Mouse (Mus musculus) forebrain, postnatal 0 days (tissue): Measurements from ENCODE around the gene Gm10310. TPM values are rescaled to one million over a fixed set of nuclear protein-coding genes. Genes with fewer than 3 reads are reported as not detected.
"Not testable (repeated sequence)": the region's sequence is repeated elsewhere in the genome, so short reads cannot be mapped to it uniquely, and the experiment has no call there.

Experiments
- ATAC-seq: fragments of 200-750 bp; cut with Nextera tagmentation; 2 replicates; pipeline ENCODE4 v1.8.0; 2017; ENCODE audit warnings: mild to moderate bottlenecking, moderate library complexity
- DNase-seq: peaks from one replicate; pipeline ENCODE4 v3.0.0-alpha.2; 2015
- H3K27ac ChIP-seq: fragments of 300-500 bp; sonication (generic); 2 replicates; pipeline ENCODE4 v1.5.1; 2014; ENCODE audit warnings: low read depth, mild to moderate bottlenecking, antibody characterized with exemption, low read length, moderate library complexity, mixed read lengths
- H3K27me3 ChIP-seq: fragments of 300-500 bp; sonication (generic); 2 replicates; pipeline ENCODE4 v1.6.1; 2014; ENCODE audit warnings: mild to moderate bottlenecking, low read length, mixed read lengths; ENCODE audit not compliant: insufficient read depth
- H3K36me3 ChIP-seq: fragments of 300-500 bp; sonication (generic); 2 replicates; pipeline ENCODE4 v1.6.1; 2014; ENCODE audit warnings: mild to moderate bottlenecking, moderate library complexity; ENCODE audit not compliant: insufficient read depth
- H3K4me1 ChIP-seq: fragments of 300-500 bp; sonication (generic); 2 replicates; pipeline ENCODE4 v1.6.1; 2014; ENCODE audit warnings: antibody characterized with exemption; ENCODE audit not compliant: insufficient read depth
- H3K4me2 ChIP-seq: fragments of 300-500 bp; sonication (generic); 2 replicates; pipeline ENCODE4 v1.6.1; 2014; ENCODE audit warnings: low read depth, mild to moderate bottlenecking, moderate library complexity
- H3K4me3 ChIP-seq: fragments of 300-500 bp; sonication (generic); 2 replicates; pipeline ENCODE4 v1.5.1; 2014; ENCODE audit warnings: low read depth, low read length, mixed read lengths
- H3K9ac ChIP-seq: fragments of 300-500 bp; sonication (generic); 2 replicates; pipeline ENCODE4 v1.6.1; 2014; ENCODE audit warnings: mild to moderate bottlenecking
- H3K9me3 ChIP-seq: fragments of 300-500 bp; sonication (generic); 2 replicates; pipeline ENCODE4 v1.6.1; 2016; ENCODE audit warnings: low read length
- CTCF ChIP-seq: sonication (generic); IDR thresholded peaks from 2 replicates; pipeline ENCODE4 v1.5.1; 2016; ENCODE audit warnings: antibody characterized with exemption, control low read depth, low read depth
- WGBS: fragments of 180-500 bp; shearing (Covaris S2); extraction: QIAGEN DNeasy Blood & Tissue Kit; methylation state at CpG from one replicate; pipeline ENCODE4 v1.1.7; 2014; 5-methylcytosine and 5-hydroxymethylcytosine counted together
- polyA plus RNA-seq: library from polyadenylated mRNA; unstranded; fragments of >200 nt; fragmentation: Nextera tagmentation; extraction: Ambion mirVana; gene quantifications from 2 replicates; pipeline ENCODE4 v1.2.1, GENCODE M21; 2015
- total RNA-seq: library from RNA; depleted of rRNA; stranded (reverse); fragments of >200 nt; gene quantifications from 2 replicates; pipeline ENCODE4 v1.2.3, GENCODE M21; 2014; rRNA removed

Gm10310 gene
- not detected in 2 replicates for total RNA-seq
- polyA plus RNA-seq = not detected in 2 replicates

GRCm38 (mm10) chr10:129984962-129985361 lies at the start of gene Gm10310:
Gene Gm10310 (minus strand): TSS chr10:129985062.
- ATAC-seq, H3K9me3 ChIP-seq: not testable (repeated sequence)

GRCm38 (mm10) chr10:130030048-130030447 lies 45.2 kb upstream of the Gm10310 start, which contains the start of gene Olfr821:
Gene Olfr821 (plus strand): TSS chr10:130030348.
- H3K9me3 ChIP-seq = no peaks in the 10 kb centered on the region
- DNase-seq (no peak), ATAC-seq (no peak)
- H3K4me1 ChIP-seq = no peaks in the 10 kb centered on the region
- H3K27me3 ChIP-seq = no peaks in the 10 kb centered on the region
- no peaks in the 10 kb centered on the region for H3K36me3 ChIP-seq
- H3K27ac ChIP-seq = no peak within 1 kb of the TSS
- no peak for TF ChIP-seq CTCF
- no peak within 1 kb of the TSS for H3K4me3 ChIP-seq
- no peak within 1 kb of the TSS for H3K9ac ChIP-seq
- H3K4me2 ChIP-seq = no peak within 1 kb of the TSS

More at GRCm38 (mm10) chr10:129984962-129985361, at the start of gene Gm10310:
- not testable (repeated sequence) for H3K4me1 ChIP-seq, DNase-seq, H3K27me3 ChIP-seq, H3K36me3 ChIP-seq, H3K9ac ChIP-seq, H3K4me3 ChIP-seq, H3K27ac ChIP-seq, H3K4me2 ChIP-seq
- no CpG with 5 or more reads among the region's 1 CpGs for WGBS

- TF ChIP-seq CTCF = no peak
- Histone ChIP-seq H3K4me3 (no peak within 1 kb of the TSS), H3K9ac (no peak within 1 kb of the TSS), H3K27ac (no peak within 1 kb of the TSS), H3K4me1 (no peaks in the 10 kb centered on the region), H3K9me3 (no peaks in the 10 kb centered on the region), H3K36me3 (no peaks in the 10 kb centered on the region), H3K4me2 (no peak within 1 kb of the TSS), H3K27me3 (no peaks in the 10 kb centered on the region)
- ATAC-seq = no peak
- no peak for DNase-seq
These were observed 27.5 kb upstream of the Gm10310 start, which contains the start of gene Olfr820 for GRCm38 (mm10) chr10:130012321-130012720. Gene Olfr820 (plus strand): TSS chr10:130012621.

GRCm38 (mm10) chr10:130005366-130005765 lies 20.5 kb upstream of the Gm10310 start:
- H3K9ac ChIP-seq, H3K4me3 ChIP-seq, ATAC-seq, H3K4me2 ChIP-seq, H3K27me3 ChIP-seq, H3K9me3 ChIP-seq, H3K36me3 ChIP-seq, H3K4me1 ChIP-seq, H3K27ac ChIP-seq, DNase-seq: not testable (repeated sequence)
- WGBS = 90% methylated on average over 4 of the region's 4 CpGs

- ATAC-seq, H3K4me1 ChIP-seq, H3K36me3 ChIP-seq, H3K9me3 ChIP-seq, H3K9ac ChIP-seq, H3K27ac ChIP-seq, H3K4me3 ChIP-seq, H3K4me2 ChIP-seq, DNase-seq, H3K27me3 ChIP-seq: not testable (repeated sequence)
- 86% methylated on average over 4 of the region's 4 CpGs for WGBS
These were observed 19.2 kb upstream of the Gm10310 start for GRCm38 (mm10) chr10:130004104-130004503.

- not testable (repeated sequence) for DNase-seq
These were observed 3.0 kb downstream of the Gm10310 start for GRCm38 (mm10) chr10:129981867-129982266.

GRCm38 (mm10) chr10:129976040-129976439 lies 8.8 kb downstream of the Gm10310 start, which contains the start of gene Olfr247:
Gene Olfr247 (minus strand): TSS chr10:129976140.
- not testable (repeated sequence) for H3K9me3 ChIP-seq, H3K4me1 ChIP-seq, H3K4me3 ChIP-seq, H3K9ac ChIP-seq, H3K27me3 ChIP-seq, DNase-seq, ATAC-seq, H3K27ac ChIP-seq, H3K4me2 ChIP-seq, H3K36me3 ChIP-seq
- no CpG with 5 or more reads among the region's 2 CpGs for WGBS

More at GRCm38 (mm10) chr10:129981867-129982266, 3.0 kb downstream of the Gm10310 start:
- H3K4me1 ChIP-seq, H3K9ac ChIP-seq, H3K9me3 ChIP-seq, H3K27me3 ChIP-seq, H3K27ac ChIP-seq, H3K4me2 ChIP-seq, H3K4me3 ChIP-seq, H3K36me3 ChIP-seq, ATAC-seq: not testable (repeated sequence)
- WGBS = no CpG with 5 or more reads among the region's 3 CpGs

GRCm38 (mm10) chr10:129972994-129973393 lies 11.9 kb downstream of the Gm10310 start:
- H3K27ac ChIP-seq, DNase-seq, H3K4me3 ChIP-seq, H3K36me3 ChIP-seq, H3K9me3 ChIP-seq, ATAC-seq, H3K4me2 ChIP-seq, H3K27me3 ChIP-seq, H3K4me1 ChIP-seq, H3K9ac ChIP-seq: not testable (repeated sequence)
- WGBS = no CpG with 5 or more reads among the region's 3 CpGs

- not testable (repeated sequence) for H3K9ac ChIP-seq, DNase-seq, H3K9me3 ChIP-seq, H3K27me3 ChIP-seq, H3K4me1 ChIP-seq, ATAC-seq, H3K4me3 ChIP-seq, H3K27ac ChIP-seq, H3K4me2 ChIP-seq, H3K36me3 ChIP-seq
- WGBS = 81% methylated on average over 2 of the region's 2 CpGs
These were observed 17.7 kb downstream of the Gm10310 start, which contains the start of gene Olfr819 for GRCm38 (mm10) chr10:129967166-129967565. Gene Olfr819 (minus strand): TSS chr10:129967266.

- not testable (repeated sequence) for H3K9ac ChIP-seq, H3K9me3 ChIP-seq, ATAC-seq, H3K27ac ChIP-seq, H3K4me1 ChIP-seq, H3K36me3 ChIP-seq, H3K4me2 ChIP-seq, DNase-seq, H3K27me3 ChIP-seq, H3K4me3 ChIP-seq
- WGBS = 95% methylated on average over 2 of the region's 3 CpGs
These were observed 18.6 kb downstream of the Gm10310 start for GRCm38 (mm10) chr10:129966232-129966631.
